Mouse (Mus musculus) kidney, adult 10 weeks (tissue): ENCODE data around the gene Zfp949. TPM values are rescaled to one million over a fixed set of nuclear protein-coding genes. Genes with fewer than 3 reads are reported as not detected.

Source experiments
- polyA plus RNA-seq: library from polyadenylated mRNA; stranded (reverse); fragments of 350-450 nt; fragmentation: Illumina TruSeq; extraction: RNeasy Lipid Tissue Mini Kit (QIAGEN cat#74804); gene quantifications from one replicate; pipeline ENCODE4 v1.2.3, GENCODE M21; 2014; ENCODE audit warnings: low read depth, low replicate concordance

Gene Zfp949
- 17.5 TPM for polyA plus RNA-seq

DNA sequence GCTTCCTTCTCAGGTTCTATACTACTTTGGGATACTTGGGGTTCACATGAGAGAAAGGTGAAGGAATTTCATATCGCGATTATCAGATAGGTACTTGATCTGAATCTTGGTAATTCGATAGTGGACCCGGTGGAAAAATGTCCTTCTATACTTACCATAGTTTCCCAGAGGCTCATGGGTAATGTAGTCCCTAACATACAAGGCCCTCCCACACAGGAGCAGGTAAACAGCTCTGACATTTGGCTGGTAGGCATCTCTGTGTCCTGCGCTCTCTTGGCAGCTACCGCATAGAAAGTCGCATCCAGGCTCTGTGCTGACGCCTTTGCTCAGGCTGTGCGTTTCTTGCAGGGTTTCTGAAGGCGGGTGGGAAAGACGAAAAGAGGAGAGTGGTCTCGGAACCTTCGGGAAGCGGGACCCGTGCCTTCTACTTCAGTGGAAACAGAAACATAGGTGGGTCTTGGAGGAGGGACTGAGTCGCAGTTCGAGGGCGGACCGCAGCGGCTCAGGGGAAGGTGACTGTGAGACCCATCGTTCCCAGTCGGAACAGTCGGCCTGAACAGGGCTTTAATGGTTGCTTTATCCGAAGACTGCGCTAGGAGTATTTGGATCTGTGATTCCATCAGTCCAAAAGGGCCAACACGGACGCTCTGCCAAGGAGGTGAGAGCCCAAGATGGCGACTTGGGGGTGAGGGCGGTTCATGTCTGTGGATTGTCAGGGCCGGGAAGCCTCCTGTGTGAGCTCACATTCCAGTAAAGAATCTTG, at the start of gene Zfp949:
Gene Zfp949, plus strand, starts transcription at position 170 of the 763 bp plus-strand sequence.

GRCm38 (mm10) chr9:88580591-88580990, 32.8 kb downstream of the Zfp949 start, which contains the start of gene Trim43a:
Gene Trim43a, plus strand, starts transcription at chr9:88580891.

Other genes with a start within 250 kb of the Zfp949 start
- 102 TPM for gene Nt5e, start 220.8 kb upstream of the Zfp949 start, polyA plus RNA-seq
- gene Snx14, start 109.1 kb upstream of the Zfp949 start, polyA plus RNA-seq = 81.2 TPM
- gene Gm20537, start 91.4 kb upstream of the Zfp949 start, polyA plus RNA-seq = 1.7 TPM
- gene Syncrip, start 65.4 kb upstream of the Zfp949 start, polyA plus RNA-seq = 165 TPM
- gene Trim43a, start 32.9 kb downstream of the Zfp949 start, polyA plus RNA-seq = not detected
- 77.6 TPM for gene Mthfsl, start 172.3 kb downstream of the Zfp949 start, polyA plus RNA-seq
- gene Bcl2a1d, start 183.9 kb downstream of the Zfp949 start, polyA plus RNA-seq = 1.7 TPM